Mouse (Mus musculus) liver, embryonic 14.5 days (tissue): Measurements from ENCODE around the gene BC107364.
"Not testable (repeated sequence)": the region's sequence is repeated elsewhere in the genome, so short reads cannot be mapped to it uniquely, and the experiment has no call there.

Source experiments
- CTCF ChIP-seq: IDR thresholded peaks from 2 replicates; pipeline ENCODE4 v1.5.1; 2016; ENCODE audit warnings: antibody characterized with exemption, low read depth, control low read depth
- EP300 ChIP-seq: IDR thresholded peaks from 2 replicates; pipeline ENCODE4 v1.6.1; 2016; ENCODE audit warnings: antibody characterized with exemption, low read depth

GRCm38 (mm10) chr3:96458008-96458407 lies 5.9 kb upstream of the BC107364 start:
- not testable (repeated sequence) for TF ChIP-seq EP300, CTCF
